Mouse (Mus musculus): ENCODE measurements around the gene Rgp1. TPM values are rescaled to one million over a fixed set of nuclear protein-coding genes. Genes with fewer than 3 reads are reported as not detected.

The Rgp1 gene
- polyA plus RNA-seq, 3 experiments from 2014 or later, result 12.4 to 13.5 (median 12.6) TPM

Other genes starting within 250 kb of the Rgp1 start
- gene Rusc2, start 196.7 kb upstream of the Rgp1 start, polyA plus RNA-seq (2017; shearing (Covaris generic)), result not detected
- not detected for gene Fam166b, start 149.6 kb upstream of the Rgp1 start, polyA plus RNA-seq (2017; shearing (Covaris generic))
- gene Tesk1, start 136.8 kb upstream of the Rgp1 start, polyA plus RNA-seq (2017; shearing (Covaris generic)), result 1 to 10 TPM in 1 of 3 experiments, under 1 TPM in 2; 0.29 to 1.1 (median 0.66) TPM
- gene Cd72, start 124.1 kb upstream of the Rgp1 start, polyA plus RNA-seq (2017; shearing (Covaris generic)), result 100 to 1,000 TPM in 1 of 3 experiments, 10 to 100 TPM in 2; 18.7 to 104 (median 96.4) TPM
- gene Sit1, start 95.0 kb upstream of the Rgp1 start, polyA plus RNA-seq (2017; shearing (Covaris generic)), result 100 to 1,000 TPM; 142 to 164 (median 156) TPM
- gene Ccdc107, start 85.8 kb upstream of the Rgp1 start, polyA plus RNA-seq (2017; shearing (Covaris generic)), result 10 to 100 TPM; 36.5 to 72.9 (median 72.1) TPM
- gene Arhgef39, start 79.0 kb upstream of the Rgp1 start, polyA plus RNA-seq (2017; shearing (Covaris generic)), result 10 to 100 TPM in 1 of 3 experiments, 1 to 10 TPM in 2; 5.1 to 10.3 (median 6.2) TPM
- under 1 TPM; 0.48 to 0.84 (median 0.79) TPM for gene Car9, start 71.7 kb upstream of the Rgp1 start, polyA plus RNA-seq (2017; shearing (Covaris generic))
- not detected for gene Tpm2, start 55.0 kb upstream of the Rgp1 start, polyA plus RNA-seq (2017; shearing (Covaris generic))
- gene Creb3, start 16.4 kb upstream of the Rgp1 start, polyA plus RNA-seq (2017; shearing (Covaris generic)), result 100 to 1,000 TPM in 1 of 3 experiments, 10 to 100 TPM in 2; 90.0 to 104 (median 99.8) TPM
- 100 to 1,000 TPM in 1 of 3 experiments, 10 to 100 TPM in 2; 77.8 to 132 (median 93.7) TPM for gene Tln1, start 16.0 kb upstream of the Rgp1 start, polyA plus RNA-seq (2017; shearing (Covaris generic))
- 10 to 100 TPM; 12.8 to 14.6 (median 14.2) TPM for gene Gba2, start 158 bp downstream of the Rgp1 start, polyA plus RNA-seq (2017; shearing (Covaris generic))
- not detected for gene Msmp, start 5.8 kb downstream of the Rgp1 start, polyA plus RNA-seq (2017; shearing (Covaris generic))
- gene Npr2, start 53.2 kb downstream of the Rgp1 start, polyA plus RNA-seq (2017; shearing (Covaris generic)), result not detected
- under 1 TPM in 1 of 3 experiments, not detected in 2; 0.54 TPM for gene Spag8, start 74.9 kb downstream of the Rgp1 start, polyA plus RNA-seq (2017; shearing (Covaris generic))
- 10 to 100 TPM; 30.3 to 47.5 (median 34.2) TPM for gene Hint2, start 77.8 kb downstream of the Rgp1 start, polyA plus RNA-seq (2017; shearing (Covaris generic))
- gene Tmem8b, start 90.3 kb downstream of the Rgp1 start, polyA plus RNA-seq (2017; shearing (Covaris generic)), result 1 to 10 TPM in 1 of 3 experiments, under 1 TPM in 2; 0.87 to 1.0 (median 0.87) TPM
- 1 to 10 TPM; 2.8 to 3.7 (median 3.4) TPM for gene Fam221b, start 90.4 kb downstream of the Rgp1 start, polyA plus RNA-seq (2017; shearing (Covaris generic))
- gene Olfr70, start 122.1 kb downstream of the Rgp1 start, polyA plus RNA-seq (2017; shearing (Covaris generic)), result not detected
- gene Olfr71, start 131.5 kb downstream of the Rgp1 start, polyA plus RNA-seq (2017; shearing (Covaris generic)), result not detected
- not detected for gene Hrct1, start 148.5 kb downstream of the Rgp1 start, polyA plus RNA-seq (2017; shearing (Covaris generic))
- gene Spaar, start 151.3 kb downstream of the Rgp1 start, polyA plus RNA-seq (2017; shearing (Covaris generic)), result under 1 TPM in 1 of 3 experiments, not detected in 2; 0.23 TPM
- gene Olfr159, start 192.3 kb downstream of the Rgp1 start, polyA plus RNA-seq (2017; shearing (Covaris generic)), result not detected
- not detected for gene Olfr156, start 245.2 kb downstream of the Rgp1 start, polyA plus RNA-seq (2017; shearing (Covaris generic))